Mouse (Mus musculus): ENCODE data around the gene Helt.

Gene Helt

GRCm38 (mm10) chr8:46294181-46294892 lies at the start of gene Helt:
TSS of gene Helt (minus strand) at chr8:46294671.
- no peak for DNase-seq

- no peak for DNase-seq
These were observed 47.8 kb upstream of the Helt start for GRCm38 (mm10) chr8:46342272-46342671.

- no peak for DNase-seq
These were observed 46.2 kb upstream of the Helt start for GRCm38 (mm10) chr8:46340381-46341273.

GRCm38 (mm10) chr8:46339317-46339716 lies 44.8 kb upstream of the Helt start:
- DNase-seq = no peak

- no peak for DNase-seq
These were observed 41.9 kb upstream of the Helt start for GRCm38 (mm10) chr8:46336351-46336750.

GRCm38 (mm10) chr8:46332389-46333061 lies 38.1 kb upstream of the Helt start:
- DNase-seq = no peak

GRCm38 (mm10) chr8:46331801-46332200 lies 37.3 kb upstream of the Helt start:
- peak in 1 of 2 experiments; percentile 13 for DNase-seq

- peak in 1 of 2 experiments; percentile 19 for DNase-seq
These were observed 34.9 kb upstream of the Helt start for GRCm38 (mm10) chr8:46329396-46329795.

GRCm38 (mm10) chr8:46327284-46327683 lies 32.8 kb upstream of the Helt start:
- DNase-seq = no peak

- no peak for DNase-seq
These were observed 32.2 kb upstream of the Helt start for GRCm38 (mm10) chr8:46326715-46327114.

GRCm38 (mm10) chr8:46324676-46325075 lies 30.2 kb upstream of the Helt start:
- no peak for DNase-seq

GRCm38 (mm10) chr8:46323672-46324191 lies 29.3 kb upstream of the Helt start:
- no peak for DNase-seq

GRCm38 (mm10) chr8:46322833-46323232 lies 28.4 kb upstream of the Helt start:
- no peak for DNase-seq

GRCm38 (mm10) chr8:46322421-46322820 lies 27.9 kb upstream of the Helt start:
- DNase-seq = no peak

- no peak for DNase-seq
These were observed 24.3 kb upstream of the Helt start for GRCm38 (mm10) chr8:46318802-46319201.

- DNase-seq = no peak
These were observed 22.7 kb upstream of the Helt start for GRCm38 (mm10) chr8:46317161-46317560.

GRCm38 (mm10) chr8:46313798-46314197 lies 19.3 kb upstream of the Helt start:
- DNase-seq = no peak

GRCm38 (mm10) chr8:46311159-46311558 lies 16.7 kb upstream of the Helt start:
- DNase-seq = peak; percentile 75 to 76

- no peak for DNase-seq
These were observed 13.7 kb upstream of the Helt start for GRCm38 (mm10) chr8:46308189-46308588.

- peak; percentile 16 to 25 for DNase-seq
These were observed 11.4 kb upstream of the Helt start for GRCm38 (mm10) chr8:46305733-46306349.

- no peak for DNase-seq
These were observed 7.7 kb upstream of the Helt start for GRCm38 (mm10) chr8:46302121-46302520.

- DNase-seq = no peak
These were observed 4.4 kb upstream of the Helt start for GRCm38 (mm10) chr8:46298847-46299246.

GRCm38 (mm10) chr8:46296551-46296950 lies 2.1 kb upstream of the Helt start:
- DNase-seq = no peak
